Mouse (Mus musculus): ENCODE measurements around the gene Tnfaip2.
A peak's percentile ranks its signal among the peaks of the same experiment; 100 is the strongest.

Gene Tnfaip2

GRCm38 (mm10) chr12:111479917-111480316, 37.6 kb downstream of the Tnfaip2 start:
- no peak for DNase-seq

- no peak for DNase-seq
Measured at GRCm38 (mm10) chr12:111485046-111485651, 42.9 kb downstream of the Tnfaip2 start.

GRCm38 (mm10) chr12:111485652-111486306, 43.5 kb downstream of the Tnfaip2 start, which contains the start of gene Gm266:
TSS of gene Gm266 (minus strand) at chr12:111485823.
- DNase-seq: peak; percentile 94

- no peak for DNase-seq
Measured at GRCm38 (mm10) chr12:111486455-111486854, 44.2 kb downstream of the Tnfaip2 start.

GRCm38 (mm10) chr12:111489261-111489865, 47.1 kb downstream of the Tnfaip2 start:
- DNase-seq: no peak

GRCm38 (mm10) chr12:111494931-111495330, 52.7 kb downstream of the Tnfaip2 start:
- no peak for DNase-seq

GRCm38 (mm10) chr12:111497076-111497475, 54.8 kb downstream of the Tnfaip2 start:
- DNase-seq: no peak

GRCm38 (mm10) chr12:111499617-111500016, 57.3 kb downstream of the Tnfaip2 start:
- DNase-seq: no peak

- no peak for DNase-seq
Measured at GRCm38 (mm10) chr12:111500725-111501124, 58.5 kb downstream of the Tnfaip2 start.

GRCm38 (mm10) chr12:111503063-111503567, 60.8 kb downstream of the Tnfaip2 start:
- DNase-seq: no peak

GRCm38 (mm10) chr12:111503571-111503970, 61.3 kb downstream of the Tnfaip2 start:
- DNase-seq: no peak

Data from heart, adult 11 months (tissue).